Mouse (Mus musculus): ENCODE measurements around the gene Sptbn2. TPM values are rescaled to one million over a fixed set of nuclear protein-coding genes. Genes with fewer than 3 reads are reported as not detected.

Sptbn2 gene
- total and polyA plus RNA-seq, 3 experiments, result 0.31 to 0.79 TPM; not detected in 1

DNA sequence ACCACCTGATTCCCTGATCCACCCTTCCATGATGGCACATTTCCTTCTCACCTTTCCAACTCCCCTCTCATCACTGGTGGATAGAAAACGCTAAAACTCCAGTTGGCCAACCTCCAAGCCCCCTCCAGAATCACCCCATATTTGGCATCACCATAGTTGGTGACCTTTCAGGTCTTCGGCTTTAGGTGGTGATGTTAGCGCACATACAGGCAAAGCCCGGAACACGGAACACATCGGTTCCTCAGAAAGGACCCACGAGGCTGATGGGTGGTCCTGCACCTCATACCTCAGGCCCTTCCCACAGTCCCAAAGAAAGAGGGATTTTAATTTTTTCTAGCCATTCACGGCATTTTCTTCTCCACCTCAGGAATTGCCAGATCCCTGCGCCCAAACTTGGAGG lies 13.2 kb upstream of the Sptbn2 start:
- H3K27me3 ChIP-seq (ENCODE audit: control insufficient read depth in 1 of 2, insufficient read depth in 2 of 2, low read length in 2 of 2), result peaks cover 36 to 42% of the 10 kb centered on the region in 2 experiments
- no peak overlapping the region for H3K9ac ChIP-seq (ENCODE audit: control insufficient read depth, low read depth, low read length, poor library complexity, severe bottlenecking)
- H3K4me3 ChIP-seq (ENCODE audit: control insufficient read depth in 1 of 2, insufficient read depth in 1 of 2, low read depth in 2 of 2, low read length in 2 of 2), result no peak overlapping the region
- no peaks in the 10 kb centered on the region for H3K9me3 ChIP-seq (replicated peaks; ENCODE audit: insufficient read depth, low read length)
- no peak for DNase-seq (ENCODE audit: low read depth, low spot score)
- no peaks in the 10 kb centered on the region for H3K79me2 ChIP-seq (ENCODE audit: control insufficient read depth, insufficient read depth, low read length, poor library complexity)
- H3K4me1 ChIP-seq (ENCODE audit: control insufficient read depth in 1 of 2, insufficient read depth in 2 of 2, low read length in 2 of 2), result no peaks in the 10 kb centered on the region
- no peaks in the 10 kb centered on the region for H3K36me3 ChIP-seq (ENCODE audit: control insufficient read depth in 1 of 2, insufficient read depth in 2 of 2, low read length in 2 of 2)
- no peak overlapping the region for H3K27ac ChIP-seq (ENCODE audit: control insufficient read depth, low read depth, low read length)
- TF ChIP-seq TBP (IDR thresholded peaks at IDR 0.05; ENCODE audit: low read depth, low read length) (no peak), ZNF384 (IDR thresholded peaks at IDR 0.05; ENCODE audit: low read depth, low read length) (no peak), ELF1 (IDR thresholded peaks at IDR 0.05; ENCODE audit: low read depth, low read length) (no peak), CHD1 (IDR thresholded peaks at IDR 0.05; ENCODE audit: low read depth, low read length) (no peak), USF1 (IDR thresholded peaks at IDR 0.05; ENCODE audit: low read depth, low read length) (no peak)

GRCm38 (mm10) chr19:4698205-4698677 lies 12.7 kb upstream of the Sptbn2 start, which contains the start of gene Gm960:
Gene Gm960 (minus strand): TSS chr19:4698668.
- Histone ChIP-seq H3K9ac (ENCODE audit: control insufficient read depth, low read depth, low read length, poor library complexity, severe bottlenecking) (no peak within 1 kb of the TSS), H3K36me3 (ENCODE audit: control insufficient read depth in 1 of 2, insufficient read depth in 2 of 2, low read length in 2 of 2) (no peaks in the 10 kb centered on the region), H3K9me3 (replicated peaks; ENCODE audit: insufficient read depth, low read length) (no peaks in the 10 kb centered on the region), H3K27me3 (ENCODE audit: control insufficient read depth in 1 of 2, insufficient read depth in 2 of 2, low read length in 2 of 2) (peaks cover 33 to 39% of the 10 kb centered on the region in 2 experiments), H3K4me1 (ENCODE audit: control insufficient read depth in 1 of 2, insufficient read depth in 2 of 2, low read length in 2 of 2) (no peaks in the 10 kb centered on the region), H3K4me3 (ENCODE audit: control insufficient read depth in 1 of 2, insufficient read depth in 1 of 2, low read depth in 2 of 2, low read length in 2 of 2) (no peak within 1 kb of the TSS), H3K27ac (ENCODE audit: control insufficient read depth, low read depth, low read length) (no peak within 1 kb of the TSS), H3K79me2 (ENCODE audit: control insufficient read depth, insufficient read depth, low read length, poor library complexity) (no peaks in the 10 kb centered on the region)
- TF ChIP-seq NRF1 (IDR thresholded peaks at IDR 0.05; ENCODE audit: insufficient read depth, low read depth, low read length, poor library complexity, severe bottlenecking) (peak; percentile 43; the same call in 1 of the 2 replicates), MYB (IDR thresholded peaks at IDR 0.05; ENCODE audit: low read depth, low read length) (no peak), POLR2AphosphoS5 (IDR thresholded peaks at IDR 0.05; ENCODE audit: borderline replicate concordance, low read depth, low read length) (no peak), POLR2A (IDR thresholded peaks at IDR 0.05; ENCODE audit: control insufficient read depth in 1 of 2, insufficient read depth in 1 of 2, low read depth in 1 of 2, low read length in 2 of 2, poor library complexity in 1 of 2) (no peak)
- no peak for DNase-seq (ENCODE audit: low read depth, low spot score)

DNA sequence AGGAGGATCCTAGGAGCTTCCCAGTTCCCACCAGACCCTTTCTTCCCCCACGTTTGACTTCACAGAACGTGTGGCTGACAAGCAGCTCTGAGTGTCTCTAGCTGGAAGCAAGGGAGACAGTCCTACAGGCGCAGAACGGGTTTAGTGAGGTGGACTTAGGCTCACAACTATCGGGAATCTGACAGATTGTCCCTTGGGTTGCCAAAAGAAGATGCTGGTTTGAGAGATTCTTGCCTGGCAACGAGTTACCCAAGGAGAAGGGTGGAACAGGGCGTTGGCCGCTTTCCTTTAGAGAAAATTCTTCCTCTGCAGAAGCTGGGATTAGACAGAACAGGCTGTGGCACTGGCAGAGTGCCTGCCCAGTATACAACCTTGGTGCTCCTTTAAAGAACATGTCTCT lies 12.1 kb upstream of the Sptbn2 start:
- no peak for TF ChIP-seq GATA1 (IDR thresholded peaks at IDR 0.05; ENCODE audit: low read depth, low read length)
- TF ChIP-seq RAD21 (IDR thresholded peaks at IDR 0.05; ENCODE audit: low read depth, low read length), result no peak
- TF ChIP-seq MYB (IDR thresholded peaks at IDR 0.05; ENCODE audit: low read depth, low read length), result no peak
- no peak for TF ChIP-seq MAX (IDR thresholded peaks at IDR 0.05; ENCODE audit: low read length)
- no peak for TF ChIP-seq ELF1 (IDR thresholded peaks at IDR 0.05; ENCODE audit: low read depth, low read length)
- no peak for TF ChIP-seq SIN3A (IDR thresholded peaks at IDR 0.05; ENCODE audit: low read length)
- no peak for TF ChIP-seq MAZ (IDR thresholded peaks at IDR 0.05; ENCODE audit: low read depth, low read length)
- no peak for TF ChIP-seq POLR2AphosphoS5 (IDR thresholded peaks at IDR 0.05; ENCODE audit: borderline replicate concordance, low read depth, low read length)
- no peak for TF ChIP-seq BHLHE40 (IDR thresholded peaks at IDR 0.05; ENCODE audit: borderline replicate concordance, low read depth, low read length)
- no peak for TF ChIP-seq MYC (IDR thresholded peaks at IDR 0.05; ENCODE audit: low read depth, low read length)
- no peak for TF ChIP-seq NRF1 (IDR thresholded peaks at IDR 0.05; ENCODE audit: insufficient read depth, low read depth, low read length, poor library complexity, severe bottlenecking)
- TF ChIP-seq ETS1 (IDR thresholded peaks at IDR 0.05; ENCODE audit: low read depth, low read length), result no peak
- TF ChIP-seq USF1 (IDR thresholded peaks at IDR 0.05; ENCODE audit: low read depth, low read length), result no peak
- TF ChIP-seq MAFK (IDR thresholded peaks at IDR 0.05; ENCODE audit: borderline replicate concordance, low read depth, low read length), result no peak
- TF ChIP-seq TBP (IDR thresholded peaks at IDR 0.05; ENCODE audit: low read depth, low read length), result no peak
- no peak for TF ChIP-seq ZMIZ1 (IDR thresholded peaks at IDR 0.05; ENCODE audit: low read depth, low read length)
- TF ChIP-seq UBTF (IDR thresholded peaks at IDR 0.05; ENCODE audit: borderline replicate concordance, insufficient read depth, low read depth, low read length), result no peak
- TF ChIP-seq KAT2A (conservative IDR thresholded peaks at IDR 0.05; ENCODE audit: low read depth, low read length), result no peak
- TF ChIP-seq ZNF384 (IDR thresholded peaks at IDR 0.05; ENCODE audit: low read depth, low read length), result no peak
- no peak for TF ChIP-seq SMC3 (IDR thresholded peaks at IDR 0.05; ENCODE audit: low read depth, low read length)
- no peak for DNase-seq (ENCODE audit: low read depth, low spot score)
- H3K36me3 ChIP-seq (ENCODE audit: control insufficient read depth in 1 of 2, insufficient read depth in 2 of 2, low read length in 2 of 2), result no peaks in the 10 kb centered on the region
- H3K9me3 ChIP-seq (replicated peaks; ENCODE audit: insufficient read depth, low read length), result no peaks in the 10 kb centered on the region
- H3K4me1 ChIP-seq (ENCODE audit: control insufficient read depth in 1 of 2, insufficient read depth in 2 of 2, low read length in 2 of 2), result no peaks in the 10 kb centered on the region
- H3K9ac ChIP-seq (ENCODE audit: control insufficient read depth, low read depth, low read length, poor library complexity, severe bottlenecking), result no peak overlapping the region
- H3K27ac ChIP-seq (ENCODE audit: control insufficient read depth, low read depth, low read length), result no peak overlapping the region
- peaks cover 32 to 33% of the 10 kb centered on the region in 2 experiments for H3K27me3 ChIP-seq (ENCODE audit: control insufficient read depth in 1 of 2, insufficient read depth in 2 of 2, low read length in 2 of 2)
- no peak overlapping the region for H3K4me3 ChIP-seq (ENCODE audit: control insufficient read depth in 1 of 2, insufficient read depth in 1 of 2, low read depth in 2 of 2, low read length in 2 of 2)
- H3K79me2 ChIP-seq (ENCODE audit: control insufficient read depth, insufficient read depth, low read length, poor library complexity), result no peaks in the 10 kb centered on the region
